Mouse (Mus musculus) gonadal fat pad, adult 2 months (tissue): ENCODE results near the gene Tuba1a. TPM values are rescaled to one million over a fixed set of nuclear protein-coding genes. Genes with fewer than 3 reads are reported as not detected.
"Not testable (repeated sequence)": the region's sequence is repeated elsewhere in the genome, so short reads cannot be mapped to it uniquely, and the experiment has no call there.

Experiments
- DNase-seq: peaks from one replicate; pipeline ENCODE4 v3.0.0-alpha.2; 2012; ENCODE audit warnings: low read depth
- polyA plus RNA-seq: library from polyadenylated mRNA; depleted of rRNA; stranded (reverse); fragments of >200 nt; gene quantifications from 2 replicates; pipeline ENCODE4 v1.2.3, GENCODE M21; 2012; rRNA removed

Tuba1a gene
- polyA plus RNA-seq, 1 experiment, result 2,258 TPM

GRCm38 (mm10) chr15:98924682-98925081 is 28.8 kb downstream of the Tuba1a start:
- DNase-seq, result no peak

- DNase-seq, result no peak
Observed at GRCm38 (mm10) chr15:98923031-98923537, 30.4 kb downstream of the Tuba1a start.

GRCm38 (mm10) chr15:98922581-98922980 is 30.9 kb downstream of the Tuba1a start:
- no peak for DNase-seq

GRCm38 (mm10) chr15:98921510-98921909 is 32.0 kb downstream of the Tuba1a start:
- no peak for DNase-seq

- not testable (repeated sequence) for DNase-seq
Observed at GRCm38 (mm10) chr15:98918499-98918895, 35.0 kb downstream of the Tuba1a start.

GRCm38 (mm10) chr15:98917538-98918498 is 35.7 kb downstream of the Tuba1a start, which contains the start of gene Lmbr1l:
Gene Lmbr1l (minus strand): TSS chr15:98918231.
- DNase-seq, result peak; percentile 97

GRCm38 (mm10) chr15:98917091-98917490 is 36.4 kb downstream of the Tuba1a start:
- no peak for DNase-seq

GRCm38 (mm10) chr15:98916016-98916415 is 37.5 kb downstream of the Tuba1a start:
- no peak for DNase-seq

- DNase-seq, result no peak
Observed at GRCm38 (mm10) chr15:98914903-98915302, 38.6 kb downstream of the Tuba1a start.

GRCm38 (mm10) chr15:98904692-98905091 is 48.8 kb downstream of the Tuba1a start:
- no peak for DNase-seq

GRCm38 (mm10) chr15:98902600-98902999 is 50.9 kb downstream of the Tuba1a start:
- no peak for DNase-seq

- no peak for DNase-seq
Observed at GRCm38 (mm10) chr15:98901530-98901929, 52.0 kb downstream of the Tuba1a start.

Other genes with a start within 250 kb of the Tuba1a start
- 0.73 and 1.6 TPM in 2 replicates for gene Ccdc65, start 245.5 kb downstream of the Tuba1a start, polyA plus RNA-seq
- gene Fkbp11, start 225.5 kb downstream of the Tuba1a start, polyA plus RNA-seq, result 59.6 and 73.5 TPM in 2 replicates
- gene Arf3, start 190.5 kb downstream of the Tuba1a start, polyA plus RNA-seq, result 149 and 209 TPM in 2 replicates
- gene Wnt10b, start 175.6 kb downstream of the Tuba1a start, polyA plus RNA-seq, result 2.7 and 3.7 TPM in 2 replicates
- gene Wnt1, start 163.8 kb downstream of the Tuba1a start, polyA plus RNA-seq, result 0.05 TPM in 1 of 2 replicates, not detected in the other
- gene Ddn, start 144.2 kb downstream of the Tuba1a start, polyA plus RNA-seq, result 0.05 and 0.11 TPM in 2 replicates
- 83.3 and 101 TPM in 2 replicates for gene Prkag1, start 122.2 kb downstream of the Tuba1a start, polyA plus RNA-seq
- 14.9 and 24.3 TPM in 2 replicates for gene Kmt2d, start 82.5 kb downstream of the Tuba1a start, polyA plus RNA-seq
- 1.8 and 3.2 TPM in 2 replicates for gene Rhebl1, start 59.2 kb downstream of the Tuba1a start, polyA plus RNA-seq
- 1.7 and 2.1 TPM in 2 replicates for gene Dhh, start 55.2 kb downstream of the Tuba1a start, polyA plus RNA-seq
- gene Lmbr1l, start 35.5 kb downstream of the Tuba1a start, polyA plus RNA-seq, result 37.5 and 42.9 TPM in 2 replicates
- gene Tuba1b, start 19.1 kb downstream of the Tuba1a start, polyA plus RNA-seq, result 1,607 and 3,142 TPM in 2 replicates
- 1.2 and 151 TPM in 2 replicates for gene Gm49450, start 152 bp downstream of the Tuba1a start, polyA plus RNA-seq
- gene Tuba1c, start 76.2 kb upstream of the Tuba1a start, polyA plus RNA-seq, result 213 and 263 TPM in 2 replicates
- gene Prph, start 101.5 kb upstream of the Tuba1a start, polyA plus RNA-seq, result 0.06 and 0.32 TPM in 2 replicates
- 2.3 and 3.0 TPM in 2 replicates for gene Troap, start 120.9 kb upstream of the Tuba1a start, polyA plus RNA-seq
- 1.8 and 2.1 TPM in 2 replicates for gene C1ql4, start 134.1 kb upstream of the Tuba1a start, polyA plus RNA-seq
- gene Dnajc22, start 139.5 kb upstream of the Tuba1a start, polyA plus RNA-seq, result 5.8 and 7.6 TPM in 2 replicates
- gene Spats2, start 172.2 kb upstream of the Tuba1a start, polyA plus RNA-seq, result 14.7 and 15.2 TPM in 2 replicates